Mouse (Mus musculus): Measurements from ENCODE around the gene Strip1. TPM values are rescaled to one million over a fixed set of nuclear protein-coding genes. Genes with fewer than 3 reads are reported as not detected.

Strip1 gene
- polyA plus RNA-seq, 1 experiment from 2014 or later = 63.4 TPM

- TF ChIP-seq CTCF (IDR thresholded peaks at IDR 0.05; ENCODE audit: low read depth) = peak; percentile 86
- ATAC-seq (ENCODE audit: insufficient read depth) (no peak; the same call in 1 of the 2 replicates), DNase-seq (peak; percentile 75)
- no peak overlapping the region for H3K27ac ChIP-seq (ENCODE audit: low read depth)
- no peaks in the 10 kb centered on the region for H3K36me3 ChIP-seq (ENCODE audit: insufficient read depth)
- no peaks in the 10 kb centered on the region for H3K9me3 ChIP-seq (ENCODE audit: low read depth, low read length)
- H3K4me2 ChIP-seq = no peak overlapping the region
- H3K9ac ChIP-seq = no peak overlapping the region
- H3K4me1 ChIP-seq (ENCODE audit: insufficient read depth) = no peaks in the 10 kb centered on the region
- 9% methylated on average over 4 of the region's 4 CpGs for WGBS
- no peak overlapping the region for H3K4me3 ChIP-seq (ENCODE audit: low read depth, low read length)
- H3K27me3 ChIP-seq (ENCODE audit: insufficient read depth, low read length) = peaks cover 20% of the 10 kb centered on the region
Measured at GRCm38 (mm10) chr3:107605304-107605703, 26.2 kb downstream of the Strip1 start.

GRCm38 (mm10) chr3:107600127-107600526 is 31.4 kb downstream of the Strip1 start:
- Histone ChIP-seq H3K27ac (ENCODE audit: low read depth) (no peak overlapping the region), H3K4me1 (ENCODE audit: insufficient read depth) (no peaks in the 10 kb centered on the region), H3K9ac (no peak overlapping the region), H3K4me3 (ENCODE audit: low read depth, low read length) (no peak overlapping the region), H3K9me3 (ENCODE audit: low read depth, low read length) (no peaks in the 10 kb centered on the region), H3K27me3 (ENCODE audit: insufficient read depth, low read length) (peaks cover 68% of the 10 kb centered on the region), H3K36me3 (ENCODE audit: insufficient read depth) (no peaks in the 10 kb centered on the region), H3K4me2 (no peak overlapping the region)
- 32% methylated on average over 6 of the region's 6 CpGs for WGBS
- DNase-seq (no peak), ATAC-seq (ENCODE audit: insufficient read depth) (no peak)
- TF ChIP-seq CTCF (IDR thresholded peaks at IDR 0.05; ENCODE audit: low read depth) = no peak

- Histone ChIP-seq H3K9me3 (ENCODE audit: low read depth, low read length) (no peaks in the 10 kb centered on the region), H3K27me3 (ENCODE audit: insufficient read depth, low read length) (peaks cover 91% of the 10 kb centered on the region), H3K4me2 (no peak overlapping the region), H3K4me1 (ENCODE audit: insufficient read depth) (no peaks in the 10 kb centered on the region), H3K4me3 (ENCODE audit: low read depth, low read length) (no peak overlapping the region), H3K9ac (no peak overlapping the region), H3K27ac (ENCODE audit: low read depth) (no peak overlapping the region), H3K36me3 (ENCODE audit: insufficient read depth) (no peaks in the 10 kb centered on the region)
- 6% methylated on average over 22 of the region's 22 CpGs for WGBS
- DNase-seq (peak; percentile 23), ATAC-seq (ENCODE audit: insufficient read depth) (no peak)
- no peak for TF ChIP-seq CTCF (IDR thresholded peaks at IDR 0.05; ENCODE audit: low read depth)
Measured at GRCm38 (mm10) chr3:107597586-107598389, 33.7 kb downstream of the Strip1 start.

- TF ChIP-seq CTCF (IDR thresholded peaks at IDR 0.05; ENCODE audit: low read depth) = no peak
- Histone ChIP-seq H3K27me3 (ENCODE audit: insufficient read depth, low read length) (peaks cover 89% of the 10 kb centered on the region), H3K4me1 (ENCODE audit: insufficient read depth) (no peaks in the 10 kb centered on the region), H3K9ac (no peak overlapping the region), H3K4me2 (no peak overlapping the region), H3K4me3 (ENCODE audit: low read depth, low read length) (no peak overlapping the region), H3K27ac (ENCODE audit: low read depth) (no peak overlapping the region), H3K9me3 (ENCODE audit: low read depth, low read length) (no peaks in the 10 kb centered on the region), H3K36me3 (ENCODE audit: insufficient read depth) (no peaks in the 10 kb centered on the region)
- under 1% methylated on average over 24 of the region's 24 CpGs for WGBS
- no peak for ATAC-seq (ENCODE audit: insufficient read depth)
- DNase-seq = peak; percentile 34
Measured at GRCm38 (mm10) chr3:107597134-107597533, 34.4 kb downstream of the Strip1 start.

- Histone ChIP-seq H3K4me1 (ENCODE audit: insufficient read depth) (no peaks in the 10 kb centered on the region), H3K27ac (ENCODE audit: low read depth) (no peak overlapping the region), H3K9ac (no peak overlapping the region), H3K9me3 (ENCODE audit: low read depth, low read length) (no peaks in the 10 kb centered on the region), H3K4me2 (no peak overlapping the region), H3K4me3 (ENCODE audit: low read depth, low read length) (peak overlapping the region; percentile 5; the same call in 1 of the 2 replicates), H3K27me3 (ENCODE audit: insufficient read depth, low read length) (peaks cover 89% of the 10 kb centered on the region), H3K36me3 (ENCODE audit: insufficient read depth) (no peaks in the 10 kb centered on the region)
- whole genome bisulfite sequencing = 1% methylated on average over 26 of the region's 26 CpGs
- no peak for ATAC-seq (ENCODE audit: insufficient read depth)
- DNase-seq = peak; percentile 52
- TF ChIP-seq CTCF (IDR thresholded peaks at IDR 0.05; ENCODE audit: low read depth) = no peak
Measured at GRCm38 (mm10) chr3:107596559-107596958, 34.9 kb downstream of the Strip1 start.

- TF ChIP-seq CTCF (IDR thresholded peaks at IDR 0.05; ENCODE audit: low read depth) = no peak
- peak; percentile 11; the same call in 1 of the 2 replicates for ATAC-seq (ENCODE audit: insufficient read depth)
- no peaks in the 10 kb centered on the region for H3K36me3 ChIP-seq (ENCODE audit: insufficient read depth)
- peaks cover 84% of the 10 kb centered on the region for H3K27me3 ChIP-seq (ENCODE audit: insufficient read depth, low read length)
- no peaks in the 10 kb centered on the region for H3K4me1 ChIP-seq (ENCODE audit: insufficient read depth)
- peak; percentile 44 for DNase-seq
- peak overlapping the region; percentile 40 for H3K4me3 ChIP-seq (ENCODE audit: low read depth, low read length)
- 1% methylated on average over 34 of the region's 34 CpGs for WGBS
- H3K4me2 ChIP-seq = peak overlapping the region; percentile 4; the same call in 1 of the 2 replicates
- H3K9ac ChIP-seq = no peak overlapping the region
- no peak overlapping the region for H3K27ac ChIP-seq (ENCODE audit: low read depth)
- H3K9me3 ChIP-seq (ENCODE audit: low read depth, low read length) = no peaks in the 10 kb centered on the region
Measured at GRCm38 (mm10) chr3:107595938-107596461, 35.5 kb downstream of the Strip1 start.

- Histone ChIP-seq H3K4me3 (ENCODE audit: low read depth, low read length) (peak overlapping the region; percentile 40), H3K36me3 (ENCODE audit: insufficient read depth) (no peaks in the 10 kb centered on the region), H3K4me2 (peak overlapping the region; percentile 65), H3K4me1 (ENCODE audit: insufficient read depth) (no peaks in the 10 kb centered on the region), H3K27ac (ENCODE audit: low read depth) (no peak overlapping the region), H3K9me3 (ENCODE audit: low read depth, low read length) (no peaks in the 10 kb centered on the region), H3K9ac (no peak overlapping the region; the same call in 1 of the 2 replicates), H3K27me3 (ENCODE audit: insufficient read depth, low read length) (peaks cover 81% of the 10 kb centered on the region)
- 1% methylated on average over 50 of the region's 50 CpGs for WGBS
- peak; percentile 27 for DNase-seq
- peak; percentile 12; the same call in 1 of the 2 replicates for ATAC-seq (ENCODE audit: insufficient read depth)
- no peak for TF ChIP-seq CTCF (IDR thresholded peaks at IDR 0.05; ENCODE audit: low read depth)
Measured at GRCm38 (mm10) chr3:107595264-107595937, 36.1 kb downstream of the Strip1 start.
